Mouse (Mus musculus): ENCODE results near the gene Tada2a.

DNA sequence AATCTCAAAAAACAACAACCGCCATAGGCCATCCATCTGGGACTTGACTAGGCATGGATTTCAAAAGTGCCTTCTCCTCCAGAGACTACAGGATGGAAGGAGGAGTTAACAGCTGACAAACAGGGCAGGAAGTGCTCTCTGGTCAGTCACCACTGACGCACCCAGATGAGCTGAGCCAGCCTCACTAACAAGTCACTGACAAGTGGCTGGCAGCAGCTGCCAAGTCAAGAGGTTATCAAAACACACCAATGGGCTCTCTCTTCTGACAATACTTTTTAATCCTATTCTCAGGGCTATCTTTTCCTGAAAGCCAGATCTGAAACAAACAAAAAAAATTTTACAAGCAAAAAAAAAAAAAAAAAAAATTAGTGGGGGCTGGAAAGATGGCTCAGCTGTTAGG is 66.6 kb downstream of the Tada2a start:
- TF ChIP-seq POLR2A (IDR thresholded peaks at IDR 0.05; ENCODE audit: extremely low read depth, insufficient read depth, low read length) (no peak), CTCF (IDR thresholded peaks at IDR 0.05; ENCODE audit: extremely low read depth, insufficient read depth, low read length) (no peak)
